Mouse (Mus musculus) heart, embryonic 13.5 days (tissue): Measurements from ENCODE around the gene Dusp14. TPM values are rescaled to one million over a fixed set of nuclear protein-coding genes. Genes with fewer than 3 reads are reported as not detected.
A peak's percentile ranks its signal among the peaks of the same experiment; 100 is the strongest.

Experiments used
- ATAC-seq: fragments of 200-750 bp; cut with Nextera tagmentation; 2 replicates; pipeline ENCODE4 v1.8.0; 2017; ENCODE audit warnings: moderate TSS enrichment; ENCODE audit not compliant: insufficient number of reproducible peaks, low FRiP score, low TSS enrichment; ENCODE audit errors: extremely low read depth
- H3K27ac ChIP-seq: fragments of 300-500 bp; sonication (generic); replicated peaks from 2 replicates; pipeline ENCODE4 v1.5.1; 2015; ENCODE audit warnings: moderate library complexity, mild to moderate bottlenecking, inconsistent platforms
- H3K27me3 ChIP-seq: fragments of 300-500 bp; sonication (generic); replicated peaks from 2 replicates; pipeline ENCODE4 v1.6.1; 2015; ENCODE audit warnings: mild to moderate bottlenecking, inconsistent platforms
- H3K36me3 ChIP-seq: fragments of 300-500 bp; sonication (generic); 2 replicates; pipeline ENCODE4 v1.6.1; 2015; ENCODE audit warnings: mild to moderate bottlenecking, inconsistent platforms
- H3K4me1 ChIP-seq: fragments of 300-500 bp; sonication (generic); 2 replicates; pipeline ENCODE4 v1.6.1; 2015; ENCODE audit warnings: inconsistent platforms
- H3K4me2 ChIP-seq: fragments of 300-500 bp; sonication (generic); 2 replicates; pipeline ENCODE4 v1.6.1; 2015; ENCODE audit warnings: inconsistent platforms, mild to moderate bottlenecking, moderate library complexity
- H3K4me3 ChIP-seq: fragments of 300-500 bp; sonication (generic); 2 replicates; pipeline ENCODE4 v1.5.1; 2015; ENCODE audit warnings: moderate library complexity, mild to moderate bottlenecking, inconsistent platforms
- H3K9ac ChIP-seq: fragments of 300-500 bp; sonication (generic); 2 replicates; pipeline ENCODE4 v1.6.1; 2015; ENCODE audit warnings: inconsistent platforms, mild to moderate bottlenecking, moderate library complexity
- H3K9me3 ChIP-seq: fragments of 300-500 bp; sonication (generic); 2 replicates; pipeline ENCODE4 v1.6.1; 2016; ENCODE audit warnings: inconsistent platforms
- WGBS: fragments of 180-500 bp; shearing (Covaris S2); methylation state at CpG from one replicate; pipeline ENCODE4 v1.1.7; 2015; ENCODE audit warnings: mixed read lengths; 5-methylcytosine and 5-hydroxymethylcytosine counted together
- polyA plus RNA-seq: library from polyadenylated mRNA; unstranded; fragments of >200 nt; fragmentation: Nextera tagmentation; extraction: Ambion mirVana; gene quantifications from 2 replicates; pipeline ENCODE4 v1.2.1, GENCODE M21; 2015

Dusp14 gene
- polyA plus RNA-seq, 1 experiment from 2014 or later: 5.1 TPM

GRCm38 (mm10) chr11:84042808-84043762 is 26.0 kb downstream of the Dusp14 start:
- Histone ChIP-seq H3K4me1 (peaks cover 12% of the 10 kb centered on the region), H3K27me3 (peaks cover 13% of the 10 kb centered on the region), H3K9me3 (no peaks in the 10 kb centered on the region), H3K36me3 (peaks cover 29% of the 10 kb centered on the region), H3K27ac (no peak overlapping the region), H3K4me3 (no peak overlapping the region), H3K4me2 (no peak overlapping the region), H3K9ac (no peak overlapping the region)
- 76% methylated on average over 14 of the region's 14 CpGs for WGBS
- no peak for ATAC-seq

GRCm38 (mm10) chr11:84040621-84041020 is 28.4 kb downstream of the Dusp14 start:
- no peak for ATAC-seq
- H3K9ac ChIP-seq: no peak overlapping the region
- H3K4me2 ChIP-seq: no peak overlapping the region
- H3K4me1 ChIP-seq: peaks cover 12% of the 10 kb centered on the region
- no peak overlapping the region for H3K27ac ChIP-seq
- H3K36me3 ChIP-seq: peaks cover 42% of the 10 kb centered on the region
- H3K4me3 ChIP-seq: no peak overlapping the region
- no peaks in the 10 kb centered on the region for H3K9me3 ChIP-seq
- peaks cover 14% of the 10 kb centered on the region for H3K27me3 ChIP-seq
- 47% methylated on average over 6 of the region's 6 CpGs for WGBS

GRCm38 (mm10) chr11:84033671-84034070 is 35.4 kb downstream of the Dusp14 start:
- ATAC-seq: no peak
- Histone ChIP-seq H3K36me3 (peaks cover 40% of the 10 kb centered on the region), H3K9me3 (no peaks in the 10 kb centered on the region), H3K4me2 (no peak overlapping the region), H3K4me1 (peaks cover 10% of the 10 kb centered on the region), H3K27ac (no peak overlapping the region), H3K27me3 (peaks cover 55% of the 10 kb centered on the region), H3K4me3 (no peak overlapping the region), H3K9ac (no peak overlapping the region)
- 69% methylated on average over 5 of the region's 5 CpGs for WGBS

DNA sequence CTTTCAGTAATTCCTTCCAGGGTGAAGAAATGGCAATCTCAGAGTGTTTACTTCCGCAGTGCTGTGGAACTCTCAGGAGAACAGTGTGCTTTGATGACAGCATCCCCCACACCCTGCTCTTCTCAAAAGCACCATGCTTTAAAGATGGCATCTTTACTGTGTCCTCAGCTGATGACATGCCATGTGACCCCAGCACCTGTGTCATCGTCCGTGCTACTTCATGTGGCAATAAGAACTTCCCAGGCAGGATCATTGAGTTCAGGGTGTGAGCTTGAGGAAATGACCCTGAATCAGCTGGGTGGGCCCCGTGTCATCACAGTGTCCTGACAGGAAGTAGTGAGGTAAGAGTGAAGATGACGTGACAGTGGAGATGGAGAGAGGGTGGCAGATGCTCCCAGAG is 36.5 kb downstream of the Dusp14 start:
- Histone ChIP-seq H3K4me2 (no peak overlapping the region), H3K4me3 (no peak overlapping the region), H3K9me3 (no peaks in the 10 kb centered on the region), H3K9ac (no peak overlapping the region), H3K36me3 (peaks cover 40% of the 10 kb centered on the region), H3K4me1 (peaks cover 22% of the 10 kb centered on the region), H3K27me3 (peaks cover 48% of the 10 kb centered on the region), H3K27ac (no peak overlapping the region)
- ATAC-seq: no peak
- 77% methylated on average over 5 of the region's 5 CpGs for WGBS

- ATAC-seq: no peak
- peaks cover 54% of the 10 kb centered on the region for H3K27me3 ChIP-seq
- WGBS: 54% methylated on average over 9 of the region's 9 CpGs
Measured at GRCm38 (mm10) chr11:84031971-84032370, 37.1 kb downstream of the Dusp14 start.

DNA sequence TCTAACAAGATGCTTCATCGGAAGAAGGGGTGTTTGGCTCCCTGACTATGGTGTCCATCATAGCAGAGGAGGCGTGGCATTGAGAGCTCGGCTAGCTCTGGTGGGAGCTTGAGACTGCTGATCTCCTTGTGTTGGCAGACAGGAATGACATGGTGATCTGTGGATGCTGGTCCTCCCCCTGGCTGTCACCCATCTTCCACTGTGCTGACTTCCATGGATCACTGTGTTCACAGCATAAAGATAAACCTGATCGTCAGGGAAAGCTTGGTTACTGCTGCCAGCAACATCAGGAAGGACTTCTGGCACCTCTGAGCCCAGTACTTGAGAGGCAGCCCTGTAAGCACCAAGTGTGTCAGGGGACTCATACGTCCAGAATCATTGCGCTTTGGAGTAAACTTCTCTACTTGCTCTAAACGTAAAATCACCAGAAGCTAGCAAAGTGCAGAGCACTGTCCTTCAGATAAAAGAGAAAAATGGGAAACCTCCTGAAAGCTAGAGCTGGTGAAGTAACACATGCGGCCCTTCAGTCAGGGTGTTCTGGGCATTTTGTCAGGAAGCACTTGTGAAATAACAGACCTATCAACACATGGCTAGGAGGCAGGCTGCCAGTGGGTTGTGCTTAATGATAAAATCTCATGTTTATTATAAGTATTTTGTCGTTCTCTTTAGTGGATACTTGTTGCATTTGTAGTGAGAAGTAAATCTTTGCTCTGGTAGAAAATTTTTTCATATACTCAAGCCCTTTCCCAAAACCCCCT is 40.6 kb downstream of the Dusp14 start:
- Histone ChIP-seq H3K9ac (no peak overlapping the region), H3K4me1 (peaks cover 30% of the 10 kb centered on the region), H3K27ac (peak overlapping the region; percentile 67), H3K27me3 (peaks cover 81% of the 10 kb centered on the region), H3K4me3 (0 out of 2 replicates have a peak overlapping the region, but pooled peaks have one; percentile 10), H3K4me2 (peak overlapping the region; percentile 48), H3K9me3 (no peaks in the 10 kb centered on the region), H3K36me3 (peaks cover 63% of the 10 kb centered on the region)
- WGBS: 24% methylated on average over 9 of the region's 9 CpGs
- ATAC-seq: peak; percentile 37; the same call in 1 of the 2 replicates

More at GRCm38 (mm10) chr11:84031971-84032370, 37.1 kb downstream of the Dusp14 start:
- Histone ChIP-seq H3K36me3 (peaks cover 40% of the 10 kb centered on the region), H3K4me1 (peaks cover 27% of the 10 kb centered on the region), H3K9ac (no peak overlapping the region), H3K27ac (no peak overlapping the region), H3K4me3 (no peak overlapping the region), H3K9me3 (no peaks in the 10 kb centered on the region), H3K4me2 (no peak overlapping the region)

- H3K36me3 ChIP-seq: peaks cover 69% of the 10 kb centered on the region
- H3K27me3 ChIP-seq: peaks cover 77% of the 10 kb centered on the region
- ATAC-seq: no peak
- no peak overlapping the region for H3K9ac ChIP-seq
- no peak overlapping the region for H3K27ac ChIP-seq
- no peak overlapping the region for H3K4me3 ChIP-seq
- H3K9me3 ChIP-seq: no peaks in the 10 kb centered on the region
- H3K4me2 ChIP-seq: no peak overlapping the region
- WGBS: 91% methylated on average over 5 of the region's 5 CpGs
- peaks cover 30% of the 10 kb centered on the region for H3K4me1 ChIP-seq
Measured at GRCm38 (mm10) chr11:84027231-84027630, 41.8 kb downstream of the Dusp14 start.

DNA sequence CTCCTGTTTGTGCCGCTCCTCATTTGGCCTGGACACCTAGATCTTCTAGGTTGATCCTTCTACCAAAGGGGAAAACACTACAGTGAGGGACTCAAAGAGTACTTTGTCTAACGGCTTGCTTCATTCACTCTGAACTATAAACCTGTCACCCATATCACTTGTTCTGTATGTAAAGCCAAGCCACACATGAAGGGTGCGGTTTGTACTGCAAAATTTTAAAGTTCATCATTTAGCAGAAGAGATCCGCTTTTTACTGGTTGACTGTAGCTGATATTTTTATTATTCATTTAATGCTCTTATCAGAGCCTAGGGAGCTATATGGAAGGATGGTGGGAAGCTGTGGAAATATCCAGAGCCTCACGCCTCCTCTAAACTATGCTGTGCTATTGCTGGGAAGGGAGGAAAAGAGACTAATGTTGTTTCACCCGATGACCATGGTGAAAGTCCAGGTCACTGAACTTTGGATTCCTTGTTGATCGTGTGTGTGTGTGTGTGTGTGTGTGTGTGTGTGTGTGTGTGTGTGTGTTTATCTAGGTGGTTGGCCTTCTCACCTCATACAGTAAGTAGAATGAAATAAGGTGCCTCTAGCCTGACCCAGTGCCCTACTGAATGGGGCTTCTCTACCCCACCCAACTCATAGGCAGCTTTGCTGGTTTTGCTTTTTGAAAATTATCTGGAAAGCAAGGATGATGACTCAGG is 52.1 kb downstream of the Dusp14 start:
- no peak for ATAC-seq
- WGBS: 73% methylated on average over 7 of the region's 7 CpGs

GRCm38 (mm10) chr11:84016147-84016809 is 52.8 kb downstream of the Dusp14 start:
- Histone ChIP-seq H3K27me3 (no peaks in the 10 kb centered on the region; the same call in 1 of the 2 replicates), H3K36me3 (peaks cover 37% of the 10 kb centered on the region), H3K4me1 (no peaks in the 10 kb centered on the region), H3K9me3 (no peaks in the 10 kb centered on the region), H3K27ac (no peak overlapping the region), H3K4me3 (no peak overlapping the region), H3K4me2 (no peak overlapping the region), H3K9ac (no peak overlapping the region)
- no peak for ATAC-seq
- 75% methylated on average over 6 of the region's 6 CpGs for WGBS

More for the DNA sequence above, 52.1 kb downstream of the Dusp14 start:
- no peak overlapping the region for H3K9ac ChIP-seq
- peaks cover 44% of the 10 kb centered on the region for H3K36me3 ChIP-seq
- no peaks in the 10 kb centered on the region for H3K27me3 ChIP-seq
- H3K4me3 ChIP-seq: no peak overlapping the region
- H3K4me1 ChIP-seq: no peaks in the 10 kb centered on the region
- no peak overlapping the region for H3K4me2 ChIP-seq
- H3K9me3 ChIP-seq: no peaks in the 10 kb centered on the region
- H3K27ac ChIP-seq: no peak overlapping the region

- 31% methylated on average over 7 of the region's 7 CpGs for WGBS
- H3K4me2 ChIP-seq: no peak overlapping the region
Measured at GRCm38 (mm10) chr11:84013105-84013504, 56.0 kb downstream of the Dusp14 start.

More at GRCm38 (mm10) chr11:84013105-84013504, 56.0 kb downstream of the Dusp14 start:
- Histone ChIP-seq H3K9ac (no peak overlapping the region), H3K27ac (no peak overlapping the region), H3K9me3 (no peaks in the 10 kb centered on the region), H3K4me1 (no peaks in the 10 kb centered on the region), H3K36me3 (peaks cover 38% of the 10 kb centered on the region), H3K4me3 (no peak overlapping the region), H3K27me3 (no peaks in the 10 kb centered on the region; the same call in 1 of the 2 replicates)
- no peak for ATAC-seq
